Mouse (Mus musculus) 3134 (cell line): ENCODE results near the gene Ets1.

Experiments
- DNase-seq: peaks from one replicate; pipeline ENCODE4 v3.0.0-alpha.2; 2011; ENCODE audit warnings: low spot score; ENCODE audit not compliant: insufficient read length; ENCODE audit errors: extremely low read depth

The Ets1 gene

GRCm38 (mm10) chr9:32661071-32661470 is 25.1 kb downstream of the Ets1 start:
- DNase-seq, result no peak

GRCm38 (mm10) chr9:32661561-32661960 is 25.5 kb downstream of the Ets1 start:
- no peak for DNase-seq

- no peak for DNase-seq
Measured at GRCm38 (mm10) chr9:32666611-32667517, 30.8 kb downstream of the Ets1 start.

- DNase-seq, result no peak
Measured at GRCm38 (mm10) chr9:32667518-32667908, 31.5 kb downstream of the Ets1 start.

- DNase-seq, result no peak
Measured at GRCm38 (mm10) chr9:32668075-32668673, 32.2 kb downstream of the Ets1 start.

GRCm38 (mm10) chr9:32669397-32669796 is 33.4 kb downstream of the Ets1 start:
- no peak for DNase-seq

GRCm38 (mm10) chr9:32671970-32672859 is 36.2 kb downstream of the Ets1 start:
- no peak for DNase-seq

- DNase-seq, result no peak
Measured at GRCm38 (mm10) chr9:32673923-32674322, 37.9 kb downstream of the Ets1 start.

- DNase-seq, result no peak
Measured at GRCm38 (mm10) chr9:32675671-32676409, 39.8 kb downstream of the Ets1 start.

GRCm38 (mm10) chr9:32676480-32676879 is 40.5 kb downstream of the Ets1 start:
- DNase-seq, result no peak

- no peak for DNase-seq
Measured at GRCm38 (mm10) chr9:32677646-32678045, 41.6 kb downstream of the Ets1 start.

- DNase-seq, result no peak
Measured at GRCm38 (mm10) chr9:32678120-32678757, 42.2 kb downstream of the Ets1 start.

- no peak for DNase-seq
Measured at GRCm38 (mm10) chr9:32679531-32679930, 43.5 kb downstream of the Ets1 start.

GRCm38 (mm10) chr9:32680201-32680600 is 44.2 kb downstream of the Ets1 start:
- DNase-seq, result no peak

GRCm38 (mm10) chr9:32685793-32686558 is 50.0 kb downstream of the Ets1 start:
- no peak for DNase-seq

- DNase-seq, result no peak
Measured at GRCm38 (mm10) chr9:32688351-32688750, 52.3 kb downstream of the Ets1 start.

- DNase-seq, result no peak
Measured at GRCm38 (mm10) chr9:32691151-32691925, 55.3 kb downstream of the Ets1 start.

GRCm38 (mm10) chr9:32692944-32693343 is 56.9 kb downstream of the Ets1 start:
- no peak for DNase-seq
